Mouse (Mus musculus): ENCODE data around the gene 1700016K19Rik. TPM values are rescaled to one million over a fixed set of nuclear protein-coding genes. Genes with fewer than 3 reads are reported as not detected.

Gene 1700016K19Rik
- total RNA-seq, 2 experiments from 2014 or later = not detected

- DNase-seq = no peak
These were observed 35.5 kb downstream of the 1700016K19Rik start for GRCm38 (mm10) chr11:76035182-76035581.

- DNase-seq = no peak
These were observed 38.0 kb downstream of the 1700016K19Rik start for GRCm38 (mm10) chr11:76037581-76038294.

DNA sequence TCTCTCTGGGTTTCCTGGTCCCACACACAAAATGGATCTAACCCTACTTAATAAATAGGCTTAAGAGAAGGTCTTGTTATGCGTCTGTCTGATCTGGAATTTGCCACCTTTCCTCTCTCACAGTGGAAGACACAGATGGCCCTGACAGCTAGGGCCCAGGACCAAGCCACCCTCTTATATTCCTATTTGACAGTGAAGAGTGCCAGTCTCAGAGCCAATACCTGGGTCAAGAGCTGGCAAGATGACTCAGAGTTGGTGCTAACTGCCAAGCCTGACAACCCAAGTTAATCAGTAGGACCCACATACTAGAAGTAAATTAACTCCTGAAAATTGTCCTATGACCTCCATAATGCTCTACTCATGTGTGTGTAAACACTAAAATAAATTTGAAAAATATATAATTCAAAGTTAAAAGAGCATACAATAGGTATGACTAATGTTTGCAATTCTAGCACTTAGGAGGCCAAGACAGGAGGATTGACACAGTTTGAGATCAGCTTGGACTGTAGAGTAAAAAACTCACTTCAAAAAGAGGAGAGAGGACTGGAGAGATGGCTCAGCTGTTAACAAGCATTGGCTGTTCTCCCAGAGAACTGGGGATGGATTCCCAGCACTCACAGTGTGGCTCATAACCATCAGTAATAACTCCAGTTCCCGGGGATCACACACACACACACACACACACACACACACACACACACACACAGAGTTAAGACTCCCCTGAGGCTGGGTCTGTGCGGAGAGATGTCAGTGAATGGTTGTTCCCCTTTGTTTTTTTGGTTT, 39.8 kb downstream of the 1700016K19Rik start:
- no peak for DNase-seq

GRCm38 (mm10) chr11:76040106-76040505, 40.4 kb downstream of the 1700016K19Rik start:
- no peak for DNase-seq

DNA sequence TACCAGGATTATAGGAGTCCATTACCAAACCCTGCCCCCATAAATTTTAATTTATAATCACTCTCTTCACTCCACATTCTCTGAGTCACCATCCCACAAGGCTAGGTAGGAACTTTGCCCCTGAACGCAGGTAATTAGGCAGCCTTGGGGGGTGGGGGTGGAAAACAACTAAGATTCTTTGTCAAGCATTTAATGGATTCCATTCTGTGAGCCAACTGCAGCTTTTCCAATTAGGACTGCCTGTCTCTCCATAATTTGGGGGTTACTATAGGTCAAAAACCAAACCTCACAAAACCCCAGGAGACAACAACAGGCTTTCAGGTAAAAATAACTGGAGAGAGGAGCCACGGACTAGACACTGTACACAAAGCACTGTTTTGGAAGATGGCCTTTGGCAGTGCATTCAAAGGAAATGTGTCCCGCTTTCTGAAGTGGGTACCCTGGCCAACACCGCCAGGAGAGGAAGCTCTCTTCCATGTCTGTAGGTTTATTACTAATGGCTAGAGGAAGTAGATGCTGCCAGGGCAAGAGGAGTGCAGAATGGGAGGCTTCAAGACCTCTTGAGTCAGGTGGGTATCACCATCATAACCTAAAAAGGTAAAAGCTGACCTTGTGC, 41.2 kb downstream of the 1700016K19Rik start:
- no peak for DNase-seq

- DNase-seq = no peak
These were observed 42.4 kb downstream of the 1700016K19Rik start for GRCm38 (mm10) chr11:76042041-76042638.

DNA sequence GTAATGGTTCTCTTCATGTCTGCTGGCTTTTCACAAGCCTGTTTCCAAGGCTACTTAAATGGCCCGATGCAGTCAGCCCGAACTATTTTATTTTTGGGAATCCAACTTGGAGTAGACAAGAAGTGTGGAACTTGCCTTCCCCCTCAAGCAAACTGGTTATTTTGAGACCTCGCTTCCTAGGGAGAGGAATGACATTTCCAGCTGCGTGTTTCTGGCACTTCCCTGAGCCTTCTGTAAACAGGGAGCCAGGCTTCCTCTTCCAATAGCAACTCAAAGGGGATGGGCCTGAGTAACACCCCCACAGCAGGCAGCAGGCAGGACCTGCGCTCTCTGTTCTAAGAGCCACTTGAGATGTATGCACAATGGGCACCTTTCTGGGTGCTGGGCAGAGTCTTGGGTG, 43.2 kb downstream of the 1700016K19Rik start:
- peak; percentile 34 for DNase-seq

DNA sequence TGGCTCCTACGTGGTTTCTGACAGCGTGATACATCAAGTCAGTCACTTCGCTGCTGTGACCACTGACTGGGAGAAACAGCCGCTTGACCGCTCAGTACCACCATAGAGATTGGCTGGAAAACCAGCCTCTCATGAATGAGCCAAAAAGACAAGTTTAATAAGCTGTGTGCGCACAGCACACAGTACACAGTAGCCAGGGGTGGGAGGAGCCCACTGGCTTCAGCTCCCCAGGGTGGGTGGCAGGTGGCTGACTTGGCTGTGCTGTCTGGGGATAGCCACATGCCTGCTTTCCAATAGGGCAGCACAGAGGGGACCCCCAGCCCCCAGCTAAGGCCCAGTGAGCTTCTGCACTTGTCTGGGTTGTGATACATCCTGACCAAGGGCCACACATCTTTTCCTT, 44.8 kb downstream of the 1700016K19Rik start:
- DNase-seq = no peak

DNA sequence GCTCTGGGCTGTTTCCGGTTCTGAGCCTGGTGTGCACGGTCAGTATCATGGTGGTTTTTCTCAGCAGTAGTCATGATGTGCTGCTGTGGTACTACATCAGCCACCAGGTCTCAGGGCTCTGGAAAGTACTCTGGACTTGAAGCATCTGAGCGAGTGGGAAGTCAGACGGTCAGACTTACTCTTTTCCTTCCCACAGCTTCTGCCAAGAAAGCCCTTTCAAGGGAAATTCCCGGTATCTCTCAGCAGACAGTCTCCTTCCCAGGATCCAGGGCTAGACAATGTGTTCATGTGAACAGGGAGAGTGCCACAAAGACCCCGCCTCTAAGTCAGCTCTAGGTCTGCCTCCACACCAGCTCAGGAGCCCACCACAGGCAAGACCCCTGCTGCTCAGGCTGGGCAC, 45.7 kb downstream of the 1700016K19Rik start:
- DNase-seq = no peak

GRCm38 (mm10) chr11:76050509-76050908, 50.8 kb downstream of the 1700016K19Rik start:
- DNase-seq = no peak

DNA sequence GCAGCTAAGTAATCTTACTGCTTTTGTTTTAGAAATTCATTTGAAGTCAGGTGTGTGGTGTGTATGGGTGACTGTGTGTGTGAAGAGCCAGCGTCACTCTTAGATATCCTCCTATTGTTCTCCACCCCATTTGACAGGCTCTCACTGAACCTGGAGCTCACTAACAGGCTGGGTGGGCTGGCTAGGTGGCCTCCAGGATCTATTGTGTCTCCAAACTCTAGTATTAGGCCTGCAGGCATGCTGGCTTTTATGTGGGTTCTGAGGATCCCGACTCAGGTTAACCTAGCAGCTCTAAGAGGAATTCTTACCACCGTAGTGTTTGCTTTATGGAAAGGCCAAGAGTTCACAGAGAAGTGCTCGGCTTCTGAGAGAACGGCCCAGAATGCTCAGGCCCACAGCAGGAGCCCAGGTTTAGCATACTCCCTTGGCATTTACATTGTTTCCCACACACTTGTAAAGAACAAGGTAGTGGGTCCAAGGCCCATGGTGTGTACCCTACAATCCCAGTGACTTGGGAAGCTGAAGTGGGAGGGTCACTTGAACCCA, 51.3 kb downstream of the 1700016K19Rik start:
- DNase-seq = no peak

DNA sequence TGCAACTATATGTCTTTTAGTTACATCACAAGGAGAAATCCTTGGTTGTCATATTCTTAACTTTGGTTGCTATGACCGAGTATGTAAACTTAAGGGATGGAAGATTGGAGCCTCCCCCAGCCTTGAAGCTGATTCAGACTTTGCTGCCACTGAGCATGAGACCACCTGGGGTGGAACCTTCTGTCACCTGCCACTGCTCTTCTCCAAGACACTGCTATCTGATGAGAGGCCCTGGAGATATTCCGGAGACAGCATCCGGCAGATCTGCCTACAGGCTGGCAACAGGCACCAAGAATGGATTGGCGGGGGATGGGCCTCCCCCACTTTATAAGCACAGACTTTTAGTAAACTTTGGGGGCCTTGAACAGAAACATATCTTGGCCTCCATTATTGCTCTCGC, 52.8 kb downstream of the 1700016K19Rik start:
- no peak for DNase-seq

Other genes starting within 250 kb of the 1700016K19Rik start
- gene Doc2b, start 203.9 kb upstream of the 1700016K19Rik start, total RNA-seq (2021) = 10 to 100 TPM; 13.6 to 20.3 TPM
- 10 to 100 TPM; 11.2 to 12.2 TPM for gene Rph3al, start 61.5 kb upstream of the 1700016K19Rik start, total RNA-seq (2021)
- gene Rflnb, start 27.9 kb downstream of the 1700016K19Rik start, total RNA-seq (2021) = 10 to 100 TPM; 61.0 to 75.2 TPM
- 10 to 100 TPM; 36.1 to 42.0 TPM for gene Vps53, start 179.7 kb downstream of the 1700016K19Rik start, total RNA-seq (2021)
- gene Fam57a, start 179.8 kb downstream of the 1700016K19Rik start, total RNA-seq (2021) = 10 to 100 TPM in 1 of 2 experiments, 1 to 10 TPM in 1; 7.1 to 10.8 TPM
- gene Dbil5, start 217.7 kb downstream of the 1700016K19Rik start, total RNA-seq (2021) = under 1 TPM in 1 of 2 experiments, not detected in 1; 0.66 TPM
- 1 to 10 TPM in 1 of 2 experiments, not detected in 1; 4.6 TPM for gene Gemin4, start 217.8 kb downstream of the 1700016K19Rik start, total RNA-seq (2021)
- 10 to 100 TPM; 21.9 to 25.4 TPM for gene Mrm3, start 243.8 kb downstream of the 1700016K19Rik start, total RNA-seq (2021)
- gene Glod4, start 243.8 kb downstream of the 1700016K19Rik start, total RNA-seq (2021) = 10 to 100 TPM; 75.4 to 76.8 TPM